10 mouse cellular contexts compared by ENCODE assay signal in genomic region chr5:111434342-111434842, GRCm38 (mm10). TPM values are rescaled to one million over a fixed set of nuclear protein-coding genes. Genes with fewer than 3 reads are reported as not detected.
DNase-seq lines count a peak whose midpoint lies in the region; ATAC-seq and TF ChIP-seq lines count a peak whose summit lies in the region.
"Had no signal": no experiment of that assay in that cellular context is flagged by ENCODE, and none has a peak within 500 bp of the region (broad histone marks: within the 10 kb centered on the region; RNA-seq: fewer than 3 reads in every experiment).

No protein-coding gene starts in this region.

- no peak overlapping the region for H3K9ac ChIP-seq in kidney, postnatal 0 days (ENCODE audit: low read depth, low read length)
- H3K9ac ChIP-seq in embryonic facial prominence, embryonic 11.5 days (replicated peaks; ENCODE audit: low read length), result no peak overlapping the region
- peak overlapping the region; percentile 42; the same call in 1 of the 2 replicates for H3K9ac ChIP-seq in midbrain, embryonic 13.5 days (replicated peaks)

- no peaks in the 10 kb centered on the region for H3K36me3 ChIP-seq in kidney, postnatal 0 days (ENCODE audit: insufficient read depth, low read length)
- peaks cover 6% of the 10 kb centered on the region for H3K36me3 ChIP-seq in embryonic facial prominence, embryonic 11.5 days (replicated peaks; ENCODE audit: control insufficient read depth, insufficient read depth, low read depth, low read length)
- H3K36me3 ChIP-seq in hindbrain, embryonic 10.5 days, result peaks cover 100% of the 10 kb centered on the region
- peaks cover 24% of the 10 kb centered on the region for H3K36me3 ChIP-seq in midbrain, embryonic 13.5 days

- DNase-seq in kidney, postnatal 0 days (ENCODE audit: low spot score), result peak; percentile 56
- no peak for DNase-seq in kidney, postnatal 25 days
- no peak for DNase-seq in embryonic facial prominence, embryonic 11.5 days (ENCODE audit: low spot score)
- DNase-seq in hindbrain, embryonic 10.5 days (ENCODE audit: low spot score), result no peak
- DNase-seq in layer of hippocampus, adult 18-20 months (ENCODE audit: low spot score in 2 of 2), result no peak
- no peak for DNase-seq in adipocyte (ENCODE audit: low spot score)
- DNase-seq in cerebellum, postnatal 4 days (ENCODE audit: low spot score in 2 of 2), result no peak
- DNase-seq: thymus, postnatal 14 days had no signal

- no peaks in the 10 kb centered on the region; the same call in 1 of the 2 replicates for H3K4me1 ChIP-seq in kidney, postnatal 0 days (replicated peaks; ENCODE audit: insufficient read depth, low read length)
- H3K4me1 ChIP-seq in embryonic facial prominence, embryonic 11.5 days (ENCODE audit: control insufficient read depth, insufficient read depth, low read length), result peaks cover 9% of the 10 kb centered on the region; the same call in 1 of the 2 replicates
- peaks cover 99% of the 10 kb centered on the region for H3K4me1 ChIP-seq in hindbrain, embryonic 10.5 days (replicated peaks)
- H3K4me1 ChIP-seq in midbrain, embryonic 13.5 days (replicated peaks), result peaks cover 96% of the 10 kb centered on the region

- 11% methylated on average over 16 of the region's 16 CpGs for WGBS in kidney, postnatal 0 days
- WGBS in embryonic facial prominence, embryonic 11.5 days, result 45% methylated on average over 16 of the region's 16 CpGs
- 50% methylated on average over 16 of the region's 16 CpGs for WGBS in hindbrain, embryonic 10.5 days
- WGBS in midbrain, embryonic 13.5 days, result 37% methylated on average over 16 of the region's 16 CpGs

- H3K9me3 ChIP-seq in kidney, postnatal 0 days (replicated peaks; ENCODE audit: low read length), result no peaks in the 10 kb centered on the region
- no peaks in the 10 kb centered on the region for H3K9me3 ChIP-seq in embryonic facial prominence, embryonic 11.5 days (replicated peaks; ENCODE audit: control insufficient read depth, low read length)
- H3K9me3 ChIP-seq in hindbrain, embryonic 10.5 days, result no peaks in the 10 kb centered on the region
- no peaks in the 10 kb centered on the region for H3K9me3 ChIP-seq in midbrain, embryonic 13.5 days

- H3K27me3 ChIP-seq in kidney, postnatal 0 days (ENCODE audit: insufficient read depth, low read length), result no peaks in the 10 kb centered on the region
- H3K27me3 ChIP-seq in embryonic facial prominence, embryonic 11.5 days (ENCODE audit: control insufficient read depth, insufficient read depth, low read length), result no peaks in the 10 kb centered on the region
- H3K27me3 ChIP-seq in hindbrain, embryonic 10.5 days (ENCODE audit: insufficient read depth, poor library complexity, severe bottlenecking), result no peaks in the 10 kb centered on the region
- H3K27me3 ChIP-seq in midbrain, embryonic 13.5 days, result no peaks in the 10 kb centered on the region

- no peak overlapping the region for H3K4me2 ChIP-seq in kidney, postnatal 0 days (ENCODE audit: low read length)
- no peak overlapping the region for H3K4me2 ChIP-seq in embryonic facial prominence, embryonic 11.5 days (ENCODE audit: low read depth, low read length)
- H3K4me2 ChIP-seq in midbrain, embryonic 13.5 days (replicated peaks), result peak overlapping the region; percentile 100

- ATAC-seq in kidney, postnatal 0 days (replicated peaks; ENCODE audit: low FRiP score, low read depth), result 0 out of 2 replicates have a peak, but pooled peaks have one; percentile 16
- 0 out of 2 replicates have a peak, but pooled peaks have one; percentile 14 for ATAC-seq in embryonic facial prominence, embryonic 11.5 days (replicated peaks; ENCODE audit: insufficient number of reproducible peaks, low FRiP score, low TSS enrichment, low read depth)
- peak; percentile 44 for ATAC-seq in midbrain, embryonic 13.5 days

- H3K27ac ChIP-seq in kidney, postnatal 0 days, result no peak overlapping the region
- no peak overlapping the region; the same call in 1 of the 2 replicates for H3K27ac ChIP-seq in embryonic facial prominence, embryonic 11.5 days (replicated peaks; ENCODE audit: low read depth, low read length)
- H3K27ac ChIP-seq in hindbrain, embryonic 10.5 days, result peak overlapping the region; percentile 75
- H3K27ac ChIP-seq in midbrain, embryonic 13.5 days, result peak overlapping the region; percentile 63

- TF ChIP-seq CTCF in kidney, postnatal 0 days (IDR thresholded peaks at IDR 0.05; ENCODE audit: low read depth), result no peak

- H3K4me3 ChIP-seq in kidney, postnatal 0 days (replicated peaks; ENCODE audit: low read depth, low read length), result no peak overlapping the region
- no peak overlapping the region for H3K4me3 ChIP-seq in embryonic facial prominence, embryonic 11.5 days (ENCODE audit: low read depth, low read length)
- H3K4me3 ChIP-seq in hindbrain, embryonic 10.5 days, result no peak overlapping the region
- no peak overlapping the region for H3K4me3 ChIP-seq in midbrain, embryonic 13.5 days (replicated peaks)

RNA-seq across cellular contexts. Expression of gene Mn1, which starts 17.2 kb away (rescaled TPM):
- polyA plus RNA-seq in kidney, postnatal 0 days (2015; fragmentation: Nextera tagmentation; extraction: Ambion mirVana), result 4.3 and 4.7 TPM in 2 replicates
- polyA plus RNA-seq in embryonic facial prominence, embryonic 11.5 days (2014; fragmentation: Nextera tagmentation; extraction: Ambion mirVana), result 36.3 and 36.8 TPM in 2 replicates
- 55.9 and 65.1 TPM in 2 replicates for polyA plus RNA-seq in hindbrain, embryonic 10.5 days (2016; fragmentation: Nextera tagmentation; extraction: Ambion mirVana)
- polyA plus RNA-seq in midbrain, embryonic 13.5 days (2015; fragmentation: Nextera tagmentation; extraction: Ambion mirVana), result 60.2 and 73.1 TPM in 2 replicates
- total RNA-seq in layer of hippocampus, adult 18-20 months (2021), result 10 to 100 TPM; 39.1 to 41.8 TPM
- total RNA-seq: MEL had no signal

Comparison
In these comparisons a context has a peak if more than half of its experiments do, and no peak if none do; other contexts are left out.
1. H3K27ac ChIP-seq: peak in hindbrain, embryonic 10.5 days (single experiment) and midbrain, embryonic 13.5 days (single experiment); none in kidney, postnatal 0 days (single experiment) and embryonic facial prominence, embryonic 11.5 days (single experiment).
2. Peak in every context shown above with its lines, with median percentiles within 50 percentile points of each other: ATAC-seq.